Mouse (Mus musculus): Measurements from ENCODE around the gene Cldn19. TPM values are rescaled to one million over a fixed set of nuclear protein-coding genes. Genes with fewer than 3 reads are reported as not detected.
A peak's percentile ranks its signal among the peaks of the same experiment; 100 is the strongest.

Gene Cldn19
- polyA plus RNA-seq, 2 experiments: 0.38 to 0.91 TPM

DNA sequence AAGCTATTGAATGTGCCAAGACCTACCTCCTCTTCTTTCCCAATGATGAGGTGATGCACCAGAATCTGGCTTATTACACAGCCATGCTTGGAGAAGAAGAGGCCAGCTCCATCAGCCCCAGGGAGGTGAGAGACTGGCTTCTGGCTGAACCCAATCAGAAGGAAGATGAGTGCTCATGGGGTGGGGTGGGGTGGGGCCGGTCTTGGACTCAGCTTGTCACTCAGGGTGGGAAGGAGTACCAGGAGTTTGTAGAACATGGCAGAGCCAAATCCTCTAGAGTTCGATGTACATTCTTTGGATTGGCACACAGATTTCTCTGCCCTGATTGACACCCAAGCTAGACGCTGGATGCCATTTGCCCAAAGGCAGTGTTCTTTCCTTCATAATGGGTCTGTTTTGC is 16.6 kb upstream of the Cldn19 start:
- no peak for DNase-seq (ENCODE audit: low spot score)
- Histone ChIP-seq H3K9me3 (ENCODE audit: control insufficient read depth, low read length) (no peaks in the 10 kb centered on the region), H3K4me1 (ENCODE audit: control insufficient read depth, insufficient read depth, low read length) (0 out of 2 replicates have a peak, but pooled peaks cover 2% of the 10 kb centered on the region), H3K27ac (replicated peaks; ENCODE audit: low read depth, low read length) (no peak overlapping the region), H3K4me2 (replicated peaks; ENCODE audit: low read depth, low read length, severe bottlenecking) (no peak overlapping the region), H3K9ac (ENCODE audit: low read depth, low read length, severe bottlenecking) (no peak overlapping the region), H3K36me3 (ENCODE audit: control insufficient read depth, insufficient read depth, low read length) (peaks cover 66% of the 10 kb centered on the region), H3K27me3 (ENCODE audit: control insufficient read depth, insufficient read depth, low read length) (no peaks in the 10 kb centered on the region), H3K4me3 (replicated peaks; ENCODE audit: low read length) (no peak overlapping the region)
- WGBS: 67% methylated on average over 3 of the region's 3 CpGs
- no peak for TF ChIP-seq POLR2A (IDR thresholded peaks at IDR 0.05; ENCODE audit: borderline replicate concordance, extremely low read depth, insufficient read depth, insufficient read length)
- no peak for ATAC-seq (ENCODE audit: low FRiP score, low read depth)

DNA sequence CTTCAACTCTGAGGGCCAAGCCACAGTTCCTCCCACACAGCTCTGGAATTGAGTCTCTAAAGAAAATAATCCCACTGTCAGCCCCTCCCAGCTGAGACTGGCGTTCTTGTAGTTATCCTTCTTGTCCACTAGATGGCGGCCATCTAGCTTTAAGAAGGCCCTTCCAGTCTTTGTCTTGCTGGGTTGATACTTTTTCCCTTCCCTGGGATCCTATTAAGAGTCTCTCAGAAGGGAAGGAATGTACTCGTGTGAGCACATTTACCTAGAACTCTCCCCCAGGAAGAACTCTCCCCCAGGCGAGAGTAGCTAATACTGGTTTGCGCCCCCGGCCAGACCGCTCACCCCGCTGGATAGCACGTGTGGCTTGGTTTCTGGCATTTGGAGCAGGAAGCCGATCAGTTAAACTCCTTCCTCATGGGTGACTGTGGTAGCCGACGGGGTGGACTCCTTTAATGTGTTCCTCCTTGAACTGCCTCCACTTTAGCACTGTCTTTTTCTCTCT is 16.0 kb upstream of the Cldn19 start:
- peak overlapping the region; percentile 65 for H3K27ac ChIP-seq (replicated peaks; ENCODE audit: low read depth, low read length)
- DNase-seq (ENCODE audit: low spot score): peak; percentile 84
- WGBS: 38% methylated on average over 12 of the region's 12 CpGs

DNA sequence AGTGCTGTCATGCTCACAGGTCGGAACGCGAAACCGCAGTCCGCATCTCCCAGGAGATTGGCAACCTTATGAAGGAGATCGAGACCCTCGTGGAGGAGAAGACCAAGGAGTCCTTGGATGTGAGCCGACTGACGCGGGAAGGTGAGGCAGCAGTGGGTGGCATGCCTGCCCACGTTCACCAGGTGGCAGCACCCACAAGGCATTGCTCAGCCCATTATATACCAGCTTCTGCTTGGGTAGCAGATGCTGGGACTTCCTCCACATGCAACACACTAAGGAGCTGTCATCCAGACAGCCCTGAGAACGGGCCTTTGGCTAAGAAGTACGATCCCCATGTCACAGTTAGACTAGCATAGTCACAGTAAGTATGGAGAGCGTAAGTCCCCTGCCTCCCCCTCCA is 13.6 kb upstream of the Cldn19 start:
- ATAC-seq (ENCODE audit: low FRiP score, low read depth): no peak
- no peak for TF ChIP-seq POLR2A (IDR thresholded peaks at IDR 0.05; ENCODE audit: borderline replicate concordance, extremely low read depth, insufficient read depth, insufficient read length)
- no peaks in the 10 kb centered on the region for H3K4me1 ChIP-seq (ENCODE audit: control insufficient read depth, insufficient read depth, low read length)
- WGBS: 88% methylated on average over 14 of the region's 14 CpGs
- DNase-seq (ENCODE audit: low spot score): no peak
- H3K9ac ChIP-seq (ENCODE audit: low read depth, low read length, severe bottlenecking): no peak overlapping the region
- H3K4me2 ChIP-seq (replicated peaks; ENCODE audit: low read depth, low read length, severe bottlenecking): no peak overlapping the region
- H3K27me3 ChIP-seq (ENCODE audit: control insufficient read depth, insufficient read depth, low read length): no peaks in the 10 kb centered on the region
- peaks cover 86% of the 10 kb centered on the region for H3K36me3 ChIP-seq (ENCODE audit: control insufficient read depth, insufficient read depth, low read length)
- no peak overlapping the region for H3K4me3 ChIP-seq (replicated peaks; ENCODE audit: low read length)
- no peak overlapping the region for H3K27ac ChIP-seq (replicated peaks; ENCODE audit: low read depth, low read length)
- no peaks in the 10 kb centered on the region for H3K9me3 ChIP-seq (ENCODE audit: control insufficient read depth, low read length)

More for the DNA sequence above, 16.0 kb upstream of the Cldn19 start:
- Histone ChIP-seq H3K4me1 (ENCODE audit: control insufficient read depth, insufficient read depth, low read length) (0 out of 2 replicates have a peak, but pooled peaks cover 2% of the 10 kb centered on the region), H3K27me3 (ENCODE audit: control insufficient read depth, insufficient read depth, low read length) (no peaks in the 10 kb centered on the region), H3K9me3 (ENCODE audit: control insufficient read depth, low read length) (no peaks in the 10 kb centered on the region), H3K4me3 (replicated peaks; ENCODE audit: low read length) (no peak overlapping the region), H3K9ac (ENCODE audit: low read depth, low read length, severe bottlenecking) (no peak overlapping the region), H3K4me2 (replicated peaks; ENCODE audit: low read depth, low read length, severe bottlenecking) (no peak overlapping the region), H3K36me3 (ENCODE audit: control insufficient read depth, insufficient read depth, low read length) (peaks cover 70% of the 10 kb centered on the region)
- TF ChIP-seq POLR2A (IDR thresholded peaks at IDR 0.05; ENCODE audit: borderline replicate concordance, extremely low read depth, insufficient read depth, insufficient read length): no peak
- peak; percentile 79 for ATAC-seq (ENCODE audit: low FRiP score, low read depth)

DNA sequence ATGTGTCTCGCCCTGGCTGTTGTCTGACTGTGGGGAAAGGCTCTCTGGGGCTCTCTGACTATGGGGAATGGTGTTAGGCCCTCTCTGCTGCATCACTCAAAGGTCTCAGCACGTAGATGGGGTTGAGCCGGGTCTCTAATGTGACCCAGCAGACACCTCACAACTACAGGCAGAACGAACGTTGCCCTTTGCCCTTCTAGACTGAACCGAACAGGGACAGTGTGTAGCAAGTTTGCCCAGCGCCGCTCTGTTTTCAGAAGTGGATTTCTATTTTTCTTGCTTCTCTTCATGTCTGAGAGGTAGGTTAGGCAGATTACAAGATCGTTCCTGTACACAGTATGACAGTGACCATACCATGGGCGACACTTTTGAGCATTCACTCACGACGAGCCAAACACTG is 12.6 kb upstream of the Cldn19 start:
- no peak for DNase-seq (ENCODE audit: low spot score)
- H3K4me1 ChIP-seq (ENCODE audit: control insufficient read depth, insufficient read depth, low read length): no peaks in the 10 kb centered on the region
- H3K36me3 ChIP-seq (ENCODE audit: control insufficient read depth, insufficient read depth, low read length): peaks cover 84% of the 10 kb centered on the region
- no peaks in the 10 kb centered on the region for H3K9me3 ChIP-seq (ENCODE audit: control insufficient read depth, low read length)
- no peak overlapping the region for H3K4me2 ChIP-seq (replicated peaks; ENCODE audit: low read depth, low read length, severe bottlenecking)
- no peak overlapping the region for H3K27ac ChIP-seq (replicated peaks; ENCODE audit: low read depth, low read length)
- 93% methylated on average over 12 of the region's 12 CpGs for WGBS
- no peak for TF ChIP-seq POLR2A (IDR thresholded peaks at IDR 0.05; ENCODE audit: borderline replicate concordance, extremely low read depth, insufficient read depth, insufficient read length)
- no peak overlapping the region for H3K9ac ChIP-seq (ENCODE audit: low read depth, low read length, severe bottlenecking)
- no peaks in the 10 kb centered on the region for H3K27me3 ChIP-seq (ENCODE audit: control insufficient read depth, insufficient read depth, low read length)
- no peak for ATAC-seq (ENCODE audit: low FRiP score, low read depth)
- H3K4me3 ChIP-seq (replicated peaks; ENCODE audit: low read length): no peak overlapping the region

DNA sequence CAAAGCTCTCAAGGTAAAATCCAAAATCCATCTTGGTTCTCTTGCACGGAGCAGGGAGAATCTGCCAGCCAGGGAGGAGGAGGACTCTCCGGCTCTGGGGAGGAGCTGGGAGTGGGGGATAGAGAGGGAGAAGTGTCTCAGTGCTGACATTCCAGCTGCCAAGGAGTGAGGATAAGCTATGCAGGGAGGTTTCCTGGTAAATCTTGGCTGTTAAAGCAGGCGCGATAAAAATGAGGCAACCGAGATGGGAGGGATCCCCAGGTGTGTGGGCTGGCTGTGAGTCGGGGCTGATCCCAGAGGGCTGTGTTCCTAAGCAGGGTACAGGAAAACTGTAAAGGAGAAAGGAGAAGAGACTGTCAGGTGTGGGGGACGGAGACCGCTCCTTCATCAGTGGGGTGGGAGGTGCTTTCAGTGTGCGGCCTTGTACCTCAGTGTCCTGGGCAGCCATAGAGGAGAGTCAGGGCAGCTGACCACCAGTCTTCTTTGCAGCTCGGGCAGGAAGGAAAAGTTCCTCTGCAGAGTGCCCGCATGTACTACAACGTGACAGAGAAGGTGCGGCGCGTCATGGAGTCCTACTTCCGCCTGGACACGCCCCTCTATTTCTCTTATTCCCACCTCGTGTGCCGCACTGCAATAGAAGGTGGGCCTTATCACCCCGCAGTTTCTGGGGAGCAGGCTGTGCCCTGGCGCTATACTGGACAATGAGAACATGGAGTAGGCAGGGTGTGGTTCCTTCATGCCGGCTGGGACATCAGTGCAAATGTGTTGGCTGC is 10.6 kb upstream of the Cldn19 start:
- Histone ChIP-seq H3K4me2 (replicated peaks; ENCODE audit: low read depth, low read length, severe bottlenecking) (no peak overlapping the region), H3K9ac (ENCODE audit: low read depth, low read length, severe bottlenecking) (no peak overlapping the region), H3K4me3 (replicated peaks; ENCODE audit: low read length) (no peak overlapping the region), H3K4me1 (ENCODE audit: control insufficient read depth, insufficient read depth, low read length) (no peaks in the 10 kb centered on the region), H3K9me3 (ENCODE audit: control insufficient read depth, low read length) (no peaks in the 10 kb centered on the region), H3K36me3 (ENCODE audit: control insufficient read depth, insufficient read depth, low read length) (peaks cover 87% of the 10 kb centered on the region), H3K27ac (replicated peaks; ENCODE audit: low read depth, low read length) (no peak overlapping the region), H3K27me3 (ENCODE audit: control insufficient read depth, insufficient read depth, low read length) (no peaks in the 10 kb centered on the region)
- no peak for DNase-seq (ENCODE audit: low spot score)
- TF ChIP-seq POLR2A (IDR thresholded peaks at IDR 0.05; ENCODE audit: borderline replicate concordance, extremely low read depth, insufficient read depth, insufficient read length): no peak
- 82% methylated on average over 22 of the region's 22 CpGs for WGBS
- no peak for ATAC-seq (ENCODE audit: low FRiP score, low read depth)

All from limb, embryonic 14.5 days (tissue).